ENCODE assay signal across 8 mouse cellular contexts in genomic region chrX:95445141-95445540, GRCm38 (mm10). TPM values are rescaled to one million over a fixed set of nuclear protein-coding genes. Genes with fewer than 3 reads are reported as not detected.
A peak's percentile ranks its signal among the peaks of the same experiment; 100 is the strongest.
DNase-seq lines count a peak whose midpoint lies in the region; ATAC-seq lines count a peak whose summit lies in the region.

No protein-coding gene starts in this region.

- 0 out of 2 replicates have a peak, but pooled peaks cover 3% of the 10 kb centered on the region for H3K4me1 ChIP-seq in lung, embryonic 16.5 days (replicated peaks; ENCODE audit: control insufficient read depth, insufficient read depth, low read length)
- H3K4me1 ChIP-seq in embryonic facial prominence, embryonic 14.5 days (ENCODE audit: control insufficient read depth, insufficient read depth, low read length), result 0 out of 2 replicates have a peak, but pooled peaks cover 2% of the 10 kb centered on the region
- H3K4me1 ChIP-seq in neural tube, embryonic 14.5 days (ENCODE audit: control insufficient read depth, insufficient read depth, low read length), result peaks cover 8% of the 10 kb centered on the region; the same call in 1 of the 2 replicates

- peak overlapping the region; percentile 67 for H3K4me3 ChIP-seq in lung, embryonic 16.5 days (ENCODE audit: low read length)
- peak overlapping the region; percentile 52 for H3K4me3 ChIP-seq in embryonic facial prominence, embryonic 14.5 days (ENCODE audit: low read depth, low read length)
- peak overlapping the region; percentile 51 for H3K4me3 ChIP-seq in neural tube, embryonic 14.5 days (ENCODE audit: low read depth, low read length)

- peak overlapping the region; percentile 66 for H3K4me2 ChIP-seq in lung, embryonic 16.5 days (ENCODE audit: low read depth, low read length)
- H3K4me2 ChIP-seq in embryonic facial prominence, embryonic 14.5 days (ENCODE audit: low read depth, low read length), result peak overlapping the region; percentile 60
- peak overlapping the region; percentile 44 for H3K4me2 ChIP-seq in neural tube, embryonic 14.5 days (ENCODE audit: low read depth, low read length)

- WGBS in lung, embryonic 16.5 days, result 30% methylated on average over 3 of the region's 3 CpGs
- WGBS in embryonic facial prominence, embryonic 14.5 days, result 40% methylated on average over 2 of the region's 3 CpGs
- WGBS in neural tube, embryonic 14.5 days, result 41% methylated on average over 3 of the region's 3 CpGs

- DNase-seq in lung, adult 18-20 months, result no peak
- DNase-seq in embryonic facial prominence, embryonic 14.5 days (ENCODE audit: low spot score), result no peak
- DNase-seq in kidney, postnatal 25 days, result peak; percentile 56 to 81
- no peak for DNase-seq in retina, embryonic 14.5 days (ENCODE audit: low spot score)
- no peak for DNase-seq in left cerebral cortex, adult 18-20 months (ENCODE audit: low spot score in 2 of 2)
- DNase-seq in embryo, embryonic 11 days, result no peak

- peak; percentile 5 for ATAC-seq in lung, embryonic 16.5 days (ENCODE audit: low read depth)
- no peak for ATAC-seq in embryonic facial prominence, embryonic 14.5 days (ENCODE audit: low read depth)
- 0 out of 2 replicates have a peak, but pooled peaks have one; percentile 1 for ATAC-seq in neural tube, embryonic 14.5 days (ENCODE audit: low read depth)

- H3K36me3 ChIP-seq in lung, embryonic 16.5 days (ENCODE audit: control insufficient read depth, insufficient read depth, low read length), result no peaks in the 10 kb centered on the region
- no peaks in the 10 kb centered on the region for H3K36me3 ChIP-seq in embryonic facial prominence, embryonic 14.5 days (ENCODE audit: control insufficient read depth, insufficient read depth, low read length)
- H3K36me3 ChIP-seq in neural tube, embryonic 14.5 days (ENCODE audit: control insufficient read depth, insufficient read depth, low read length), result no peaks in the 10 kb centered on the region

- H3K9me3 ChIP-seq in lung, embryonic 16.5 days (ENCODE audit: control insufficient read depth, low read length), result no peaks in the 10 kb centered on the region
- no peaks in the 10 kb centered on the region for H3K9me3 ChIP-seq in embryonic facial prominence, embryonic 14.5 days (ENCODE audit: control insufficient read depth, low read length)
- H3K9me3 ChIP-seq in neural tube, embryonic 14.5 days (ENCODE audit: control insufficient read depth, low read length), result no peaks in the 10 kb centered on the region

- H3K27ac ChIP-seq in lung, embryonic 16.5 days (ENCODE audit: low read length), result peak overlapping the region; percentile 90
- H3K27ac ChIP-seq in embryonic facial prominence, embryonic 14.5 days (replicated peaks; ENCODE audit: low read depth, low read length), result peak overlapping the region; percentile 67
- no peak overlapping the region for H3K27ac ChIP-seq in neural tube, embryonic 14.5 days (ENCODE audit: low read depth, low read length)

- H3K9ac ChIP-seq in lung, embryonic 16.5 days (ENCODE audit: low read length), result peak overlapping the region; percentile 47
- peak overlapping the region; percentile 35; the same call in 1 of the 2 replicates for H3K9ac ChIP-seq in embryonic facial prominence, embryonic 14.5 days (ENCODE audit: low read depth, low read length)
- H3K9ac ChIP-seq in neural tube, embryonic 14.5 days (replicated peaks; ENCODE audit: low read depth, low read length), result peak overlapping the region; percentile 54; the same call in 1 of the 2 replicates

- no peaks in the 10 kb centered on the region for H3K27me3 ChIP-seq in lung, embryonic 16.5 days (ENCODE audit: control insufficient read depth, insufficient read depth, low read depth, low read length)
- H3K27me3 ChIP-seq in embryonic facial prominence, embryonic 14.5 days (replicated peaks; ENCODE audit: control insufficient read depth, insufficient read depth, low read length), result no peaks in the 10 kb centered on the region
- H3K27me3 ChIP-seq in neural tube, embryonic 14.5 days (ENCODE audit: control insufficient read depth, insufficient read depth, low read length), result no peaks in the 10 kb centered on the region

RNA-seq across cellular contexts. Expression of gene Amer1, which starts 0.5 kb away (rescaled TPM):
- polyA plus RNA-seq in lung, embryonic 16.5 days (2015; fragmentation: Nextera tagmentation; extraction: Ambion mirVana), result 11.3 and 11.4 TPM in 2 replicates
- polyA plus RNA-seq in embryonic facial prominence, embryonic 14.5 days (2014; fragmentation: Nextera tagmentation; extraction: Ambion mirVana), result 9.1 and 9.9 TPM in 2 replicates
- polyA plus RNA-seq in neural tube, embryonic 14.5 days (2014; fragmentation: Nextera tagmentation; extraction: Ambion mirVana), result 12.9 and 13.8 TPM in 2 replicates
- 1 to 10 TPM; 5.1 to 6.0 TPM for total RNA-seq in left cerebral cortex, adult 18-20 months (2021)

Comparison
In these comparisons a context has a peak if more than half of its experiments do, and no peak if none do; other contexts are left out.
1. DNase-seq: peak in kidney, postnatal 25 days (2 of 2); none in lung, adult 18-20 months (0 of 2), embryonic facial prominence, embryonic 14.5 days (single experiment), retina, embryonic 14.5 days (single experiment), left cerebral cortex, adult 18-20 months (0 of 2) and embryo, embryonic 11 days (single experiment).
2. Peak in every context shown above with its lines, with median percentiles within 50 percentile points of each other: H3K4me2 ChIP-seq, H3K4me3 ChIP-seq and H3K9ac ChIP-seq.